Mouse (Mus musculus) intestine, postnatal 0 days (tissue): ENCODE results near the gene Dtx1. TPM values are rescaled to one million over a fixed set of nuclear protein-coding genes. Genes with fewer than 3 reads are reported as not detected.

Source experiments
- ATAC-seq: fragments of 200-750 bp; cut with Nextera tagmentation; 2 replicates; pipeline ENCODE4 v1.8.0; 2017; ENCODE audit warnings: mild to moderate bottlenecking, moderate TSS enrichment, moderate library complexity
- H3K27ac ChIP-seq: fragments of 300-500 bp; sonication (generic); 2 replicates; pipeline ENCODE4 v1.5.1; 2014; ENCODE audit warnings: mild to moderate bottlenecking, low read depth, low read length, moderate library complexity
- H3K27me3 ChIP-seq: fragments of 300-500 bp; sonication (generic); replicated peaks from 2 replicates; pipeline ENCODE4 v1.6.1; 2014; ENCODE audit warnings: low read length, mixed read lengths; ENCODE audit not compliant: control insufficient read depth, insufficient read depth
- H3K36me3 ChIP-seq: fragments of 300-500 bp; sonication (generic); 2 replicates; pipeline ENCODE4 v1.6.1; 2014; ENCODE audit warnings: mild to moderate bottlenecking, moderate library complexity; ENCODE audit not compliant: control insufficient read depth, insufficient read depth
- H3K4me1 ChIP-seq: fragments of 300-500 bp; sonication (generic); replicated peaks from 2 replicates; pipeline ENCODE4 v1.6.1; 2014; ENCODE audit warnings: antibody characterized with exemption, low read length, mixed read lengths; ENCODE audit not compliant: control insufficient read depth, insufficient read depth
- H3K4me2 ChIP-seq: fragments of 300-500 bp; sonication (generic); replicated peaks from 2 replicates; pipeline ENCODE4 v1.6.1; 2014; ENCODE audit warnings: low read depth, mild to moderate bottlenecking, moderate library complexity
- H3K4me3 ChIP-seq: fragments of 300-500 bp; sonication (generic); 2 replicates; pipeline ENCODE4 v1.5.1; 2014; ENCODE audit warnings: low read depth, low read length
- H3K9ac ChIP-seq: fragments of 300-500 bp; sonication (generic); 2 replicates; pipeline ENCODE4 v1.6.1; 2014; ENCODE audit warnings: mild to moderate bottlenecking, low read depth, low read length
- H3K9me3 ChIP-seq: fragments of 300-500 bp; sonication (generic); 2 replicates; pipeline ENCODE4 v1.6.1; 2016; ENCODE audit warnings: mixed run types; ENCODE audit not compliant: control insufficient read depth
- CTCF ChIP-seq: sonication (generic); IDR thresholded peaks from 2 replicates; pipeline ENCODE4 v1.5.1; 2016; ENCODE audit warnings: low read depth, mild to moderate bottlenecking, control low read depth, antibody characterized with exemption, moderate library complexity
- WGBS: fragments of 180-500 bp; shearing (Covaris S2); extraction: QIAGEN DNeasy Blood & Tissue Kit; methylation state at CpG from one replicate; pipeline ENCODE4 v1.1.7; 2014; 5-methylcytosine and 5-hydroxymethylcytosine counted together
- polyA plus RNA-seq: library from polyadenylated mRNA; unstranded; fragments of >200 nt; fragmentation: Nextera tagmentation; extraction: Ambion mirVana; gene quantifications from 2 replicates; pipeline ENCODE4 v1.2.1, GENCODE M21; 2015

Dtx1 gene
- polyA plus RNA-seq, 1 experiment from 2014 or later: 2.3 TPM

GRCm38 (mm10) chr5:120718600-120719378 is 7.1 kb upstream of the Dtx1 start:
- 46% methylated on average over 15 of the region's 15 CpGs for WGBS
- Histone ChIP-seq H3K27me3 (peaks cover 6% of the 10 kb centered on the region; the same call in 1 of the 2 replicates), H3K9ac (no peak overlapping the region), H3K4me2 (no peak overlapping the region), H3K4me3 (no peak overlapping the region), H3K4me1 (no peaks in the 10 kb centered on the region), H3K9me3 (no peaks in the 10 kb centered on the region), H3K27ac (no peak overlapping the region), H3K36me3 (no peaks in the 10 kb centered on the region)
- no peak for ATAC-seq
- TF ChIP-seq CTCF: no peak

- H3K4me2 ChIP-seq: no peak overlapping the region
- WGBS: 70% methylated on average over 10 of the region's 10 CpGs
- H3K4me1 ChIP-seq: no peaks in the 10 kb centered on the region
- no peak overlapping the region for H3K27ac ChIP-seq
- peaks cover 20% of the 10 kb centered on the region for H3K27me3 ChIP-seq
- no peak overlapping the region for H3K4me3 ChIP-seq
- no peaks in the 10 kb centered on the region for H3K9me3 ChIP-seq
- H3K36me3 ChIP-seq: no peaks in the 10 kb centered on the region
- no peak for ATAC-seq
- H3K9ac ChIP-seq: no peak overlapping the region
- TF ChIP-seq CTCF: no peak
Observed at GRCm38 (mm10) chr5:120717136-120717535, 5.4 kb upstream of the Dtx1 start.

- H3K4me1 ChIP-seq: no peaks in the 10 kb centered on the region
- peak; percentile 93 for TF ChIP-seq CTCF
- no peak overlapping the region for H3K4me3 ChIP-seq
- no peak for ATAC-seq
- H3K27ac ChIP-seq: no peak overlapping the region
- H3K9ac ChIP-seq: no peak overlapping the region
- H3K36me3 ChIP-seq: no peaks in the 10 kb centered on the region
- WGBS: 2% methylated on average over 16 of the region's 16 CpGs
- H3K27me3 ChIP-seq: peaks cover 46% of the 10 kb centered on the region
- H3K9me3 ChIP-seq: no peaks in the 10 kb centered on the region
- no peak overlapping the region; the same call in 1 of the 2 replicates for H3K4me2 ChIP-seq
Observed at GRCm38 (mm10) chr5:120714314-120714713, 2.6 kb upstream of the Dtx1 start.

GRCm38 (mm10) chr5:120712721-120713120 is 994 bp upstream of the Dtx1 start:
- H3K36me3 ChIP-seq: no peaks in the 10 kb centered on the region
- no peak for ATAC-seq
- H3K27me3 ChIP-seq: peaks cover 50% of the 10 kb centered on the region
- no peak overlapping the region for H3K9ac ChIP-seq
- H3K4me1 ChIP-seq: no peaks in the 10 kb centered on the region
- no peak overlapping the region for H3K27ac ChIP-seq
- WGBS: 75% methylated on average over 8 of the region's 8 CpGs
- no peak overlapping the region for H3K4me3 ChIP-seq
- no peak for TF ChIP-seq CTCF
- no peaks in the 10 kb centered on the region for H3K9me3 ChIP-seq
- no peak overlapping the region for H3K4me2 ChIP-seq

- Histone ChIP-seq H3K9me3 (no peaks in the 10 kb centered on the region), H3K4me3 (peak overlapping the region; percentile 37), H3K27ac (no peak overlapping the region), H3K9ac (no peak overlapping the region), H3K4me1 (no peaks in the 10 kb centered on the region), H3K36me3 (no peaks in the 10 kb centered on the region), H3K4me2 (peak overlapping the region; percentile 58), H3K27me3 (peaks cover 50% of the 10 kb centered on the region)
- 3% methylated on average over 43 of the region's 43 CpGs for WGBS
- ATAC-seq: no peak
- TF ChIP-seq CTCF: no peak
Observed at GRCm38 (mm10) chr5:120711416-120711815, 311 bp downstream of the Dtx1 start.

GRCm38 (mm10) chr5:120710826-120711248 is 890 bp downstream of the Dtx1 start:
- WGBS: 1% methylated on average over 33 of the region's 34 CpGs
- TF ChIP-seq CTCF: no peak
- Histone ChIP-seq H3K27ac (no peak overlapping the region), H3K36me3 (no peaks in the 10 kb centered on the region), H3K27me3 (peaks cover 50% of the 10 kb centered on the region), H3K4me2 (peak overlapping the region; percentile 58), H3K4me3 (peak overlapping the region; percentile 37), H3K9ac (peak overlapping the region; percentile 40; the same call in 1 of the 2 replicates), H3K9me3 (no peaks in the 10 kb centered on the region), H3K4me1 (no peaks in the 10 kb centered on the region)
- ATAC-seq: no peak
